8 mouse cellular contexts compared by ENCODE assay signal in genomic region chr4:108847715-108848504, GRCm38 (mm10). TPM values are rescaled to one million over a fixed set of nuclear protein-coding genes. Genes with fewer than 3 reads are reported as not detected.
DNase-seq lines count a peak whose midpoint lies in the region; ATAC-seq and TF ChIP-seq lines count a peak whose summit lies in the region.

TSS of gene Kti12 (plus strand) at chr4:108847785.

- WGBS in cerebellum, adult 2 months = under 1% methylated on average over 77 of the region's 77 CpGs
- under 1% methylated on average over 77 of the region's 77 CpGs for WGBS in lung, embryonic 16.5 days

- H3K9ac ChIP-seq in MEL (ENCODE audit: control insufficient read depth, low read depth, low read length, poor library complexity, severe bottlenecking) = peak within 1 kb of the TSS; percentile 79
- H3K9ac ChIP-seq in lung, embryonic 16.5 days (ENCODE audit: low read length) = peak within 1 kb of the TSS; percentile 84

- peaks cover 29% of the 10 kb centered on the region for H3K79me2 ChIP-seq in MEL (ENCODE audit: control insufficient read depth, insufficient read depth, low read length, poor library complexity)

- TF ChIP-seq EP300 in MEL (IDR thresholded peaks at IDR 0.05; ENCODE audit: low read depth in 1 of 2, low read length in 2 of 2) = no peak

- TF ChIP-seq POLR2A in MEL (IDR thresholded peaks at IDR 0.05; ENCODE audit: control insufficient read depth in 1 of 2, insufficient read depth in 1 of 2, low read depth in 1 of 2, low read length in 2 of 2, poor library complexity in 1 of 2) = peak; percentile 58 to 94
- peak; percentile 67; the same call in 1 of the 2 replicates for TF ChIP-seq POLR2A in cerebellum, adult 2 months (IDR thresholded peaks at IDR 0.05; ENCODE audit: borderline replicate concordance, insufficient read depth, low read length)

- H3K27me3 ChIP-seq in MEL (ENCODE audit: control insufficient read depth in 1 of 2, insufficient read depth in 2 of 2, low read length in 2 of 2) = no peaks in the 10 kb centered on the region
- H3K27me3 ChIP-seq in cerebellum, adult 2 months (ENCODE audit: control insufficient read depth, insufficient read depth, low read length) = no peaks in the 10 kb centered on the region
- no peaks in the 10 kb centered on the region for H3K27me3 ChIP-seq in lung, embryonic 16.5 days (ENCODE audit: control insufficient read depth, insufficient read depth, low read depth, low read length)

- peaks cover 0 to 7% of the 10 kb centered on the region in 2 experiments; a peak in 2 of 4 replicates for H3K4me1 ChIP-seq in MEL (ENCODE audit: control insufficient read depth in 1 of 2, insufficient read depth in 2 of 2, low read length in 2 of 2)
- H3K4me1 ChIP-seq in cerebellum, adult 2 months (ENCODE audit: control insufficient read depth, insufficient read depth, low read length) = peaks cover 2% of the 10 kb centered on the region; the same call in 1 of the 2 replicates
- peaks cover 29% of the 10 kb centered on the region for H3K4me1 ChIP-seq in lung, embryonic 16.5 days (replicated peaks; ENCODE audit: control insufficient read depth, insufficient read depth, low read length)

- no peak for TF ChIP-seq CTCF in MEL (IDR thresholded peaks at IDR 0.05 in 2 of 3, conservative IDR thresholded peaks at IDR 0.05 in 1 of 3; ENCODE audit: control insufficient read depth in 1 of 3, insufficient read depth in 1 of 3, low read depth in 2 of 3, low read length in 3 of 3, poor library complexity in 1 of 3, severe bottlenecking in 1 of 3)
- TF ChIP-seq CTCF in cerebellum, adult 2 months (IDR thresholded peaks at IDR 0.05; ENCODE audit: borderline replicate concordance, insufficient read depth, low read depth, low read length) = no peak

- H3K27ac ChIP-seq in MEL (ENCODE audit: control insufficient read depth, low read depth, low read length) = peak within 1 kb of the TSS; percentile 58
- H3K27ac ChIP-seq in cerebellum, adult 2 months (ENCODE audit: insufficient read depth, low read length) = peak within 1 kb of the TSS; percentile 12; the same call in 1 of the 2 replicates
- peak within 1 kb of the TSS; percentile 95 for H3K27ac ChIP-seq in lung, embryonic 16.5 days (ENCODE audit: low read length)

- no peaks in the 10 kb centered on the region for H3K9me3 ChIP-seq in MEL (replicated peaks; ENCODE audit: insufficient read depth, low read length)
- H3K9me3 ChIP-seq in lung, embryonic 16.5 days (ENCODE audit: control insufficient read depth, low read length) = no peaks in the 10 kb centered on the region

- peak within 1 kb of the TSS; percentile 90 for H3K4me2 ChIP-seq in lung, embryonic 16.5 days (ENCODE audit: low read depth, low read length)

- DNase-seq in MEL (ENCODE audit: low read depth, low spot score) = peak; percentile 93
- DNase-seq in cerebellum, adult 2 months = peak; percentile 86 to 88
- peak; percentile 87 for DNase-seq in forelimb bud, embryonic 11.5 days (ENCODE audit: low read depth, low spot score)
- DNase-seq in layer of hippocampus, adult 9-10 months (ENCODE audit: low spot score) = peak; percentile 49
- DNase-seq in ovary, postnatal 10 days (ENCODE audit: low spot score) = peak; percentile 48
- peak; percentile 58 to 69 for DNase-seq in thymus, postnatal 10 days (ENCODE audit: low spot score in 2 of 2)

- peak; percentile 84 for ATAC-seq in hematopoietic stem cell, adult 5-6 weeks (replicated peaks in 1 of 2; ENCODE audit: insufficient read depth in 1 of 2, low FRiP score in 2 of 2, low TSS enrichment in 1 of 2, low read depth in 1 of 2, poor library complexity in 2 of 2, severe bottlenecking in 2 of 2)
- peak; percentile 76 for ATAC-seq in lung, embryonic 16.5 days (ENCODE audit: low read depth)

- H3K36me3 ChIP-seq in MEL (ENCODE audit: control insufficient read depth in 1 of 2, insufficient read depth in 2 of 2, low read length in 2 of 2) = peaks cover 2 to 19% of the 10 kb centered on the region in 2 experiments; a peak in 3 of 4 replicates
- no peaks in the 10 kb centered on the region for H3K36me3 ChIP-seq in lung, embryonic 16.5 days (ENCODE audit: control insufficient read depth, insufficient read depth, low read length)

- peak within 1 kb of the TSS; percentile 76 for H3K4me3 ChIP-seq in MEL (ENCODE audit: control insufficient read depth in 1 of 2, insufficient read depth in 1 of 2, low read depth in 2 of 2, low read length in 2 of 2)
- peak within 1 kb of the TSS; percentile 85 for H3K4me3 ChIP-seq in cerebellum, adult 2 months (replicated peaks; ENCODE audit: insufficient read depth, low read depth, low read length)
- peak within 1 kb of the TSS; percentile 96 for H3K4me3 ChIP-seq in lung, embryonic 16.5 days (ENCODE audit: low read length)

- no peak for TF ChIP-seq RAD21 in MEL (IDR thresholded peaks at IDR 0.05; ENCODE audit: low read depth, low read length)

TF ChIP-seq in MEL, 35 proteins besides CTCF, POLR2A, EP300 and RAD21:
- TF ChIP-seq MAX (IDR thresholded peaks at IDR 0.05; ENCODE audit: low read length) (peak; percentile 95), MXI1 (IDR thresholded peaks at IDR 0.05; ENCODE audit: low read depth, low read length) (peak; percentile 98), TBP (IDR thresholded peaks at IDR 0.05; ENCODE audit: low read depth, low read length) (peak; percentile 87), CHD2 (IDR thresholded peaks at IDR 0.05; ENCODE audit: low read length) (no peak), POLR2AphosphoS2 (IDR thresholded peaks at IDR 0.05; ENCODE audit: low read length) (peak; percentile 88), MYC (IDR thresholded peaks at IDR 0.05; ENCODE audit: low read depth, low read length) (peak; percentile 98), SIN3A (IDR thresholded peaks at IDR 0.05; ENCODE audit: low read length) (peak; percentile 95), USF2 (IDR thresholded peaks at IDR 0.05; ENCODE audit: borderline replicate concordance in 1 of 2, insufficient read depth in 1 of 2, low read depth in 1 of 2, low read length in 2 of 2) (no peak), MAFK (IDR thresholded peaks at IDR 0.05; ENCODE audit: borderline replicate concordance, low read depth, low read length) (no peak), NELFE (IDR thresholded peaks at IDR 0.05; ENCODE audit: low read depth, low read length) (peak; percentile 93), ZMIZ1 (IDR thresholded peaks at IDR 0.05; ENCODE audit: low read depth, low read length) (peak; percentile 38; the same call in 1 of the 2 replicates), KAT2A (conservative IDR thresholded peaks at IDR 0.05; ENCODE audit: low read depth, low read length) (peak; percentile 67), HCFC1 (IDR thresholded peaks at IDR 0.05; ENCODE audit: low read depth, low read length) (peak; percentile 92), ELF1 (IDR thresholded peaks at IDR 0.05; ENCODE audit: low read depth, low read length) (peak; percentile 92)

RNA-seq across cellular contexts. Expression of gene Kti12, which starts in this region (rescaled TPM):
- total RNA-seq in MEL (2012; rRNA removed) = 47.2 and 65.3 TPM in 2 replicates
- 10 to 100 TPM in 1 of 2 experiments, not detected in 1; 90.5 TPM for polyA plus RNA-seq in MEL (2012; ENCODE audit: insufficient read depth in 1 of 2, insufficient read length in 2 of 2, low read depth in 1 of 2, low replicate concordance in 2 of 2, missing spikeins in 1 of 2)
- polyA plus RNA-seq in cerebellum, adult 2 months (2012; rRNA removed) = 20.0 TPM in 2 replicates
- 32.9 and 35.3 TPM in 2 replicates for total RNA-seq in hematopoietic stem cell, adult 5-6 weeks (2017)
- polyA plus RNA-seq in lung, embryonic 16.5 days (2015; fragmentation: Nextera tagmentation; extraction: Ambion mirVana) = 43.3 and 48.2 TPM in 2 replicates

Comparison
In these comparisons a context has a peak if more than half of its experiments do, and no peak if none do; other contexts are left out.
1. Peak in every context shown above with its lines: DNase-seq, ATAC-seq, H3K4me3 ChIP-seq and H3K27ac ChIP-seq.
2. H3K27ac ChIP-seq: peak in every context shown above with its lines; median percentile 95 in lung, embryonic 16.5 days; 58 in MEL; 12 in cerebellum, adult 2 months.